Mouse (Mus musculus): ENCODE measurements around the gene Hoxa1. TPM values are rescaled to one million over a fixed set of nuclear protein-coding genes. Genes with fewer than 3 reads are reported as not detected.

Hoxa1 gene
- polyA plus RNA-seq, 1 experiment, result not detected

- peaks cover 3% of the 10 kb centered on the region; the same call in 1 of the 2 replicates for H3K9me3 ChIP-seq (ENCODE audit: control insufficient read depth, low read length)
- peaks cover 99% of the 10 kb centered on the region for H3K27me3 ChIP-seq (ENCODE audit: control insufficient read depth)
- H3K4me1 ChIP-seq (ENCODE audit: control insufficient read depth), result peaks cover 4% of the 10 kb centered on the region
- peak within 1 kb of the TSS; percentile 50 for H3K4me3 ChIP-seq (replicated peaks)
- no peaks in the 10 kb centered on the region for H3K36me3 ChIP-seq (ENCODE audit: control insufficient read depth)
- no peak for TF ChIP-seq GATA1 (IDR thresholded peaks at IDR 0.05; ENCODE audit: low read length)
- no peak for TF ChIP-seq TAL1 (IDR thresholded peaks at IDR 0.05; ENCODE audit: low read length)
These were observed 33.0 kb upstream of the Hoxa1 start, which contains the start of gene Hoxa4 for GRCm38 (mm10) chr6:52190906-52191810. Gene Hoxa4, minus strand, starts transcription at chr6:52191753.

- no peak for TF ChIP-seq GATA1 (IDR thresholded peaks at IDR 0.05; ENCODE audit: low read length)
- TF ChIP-seq TAL1 (IDR thresholded peaks at IDR 0.05; ENCODE audit: low read length), result no peak
- Histone ChIP-seq H3K4me1 (ENCODE audit: control insufficient read depth) (peaks cover 4% of the 10 kb centered on the region), H3K27me3 (ENCODE audit: control insufficient read depth) (peaks cover 99% of the 10 kb centered on the region), H3K36me3 (ENCODE audit: control insufficient read depth) (no peaks in the 10 kb centered on the region), H3K4me3 (replicated peaks) (no peak overlapping the region), H3K9me3 (ENCODE audit: control insufficient read depth, low read length) (peaks cover 3% of the 10 kb centered on the region; the same call in 1 of the 2 replicates)
These were observed 32.3 kb upstream of the Hoxa1 start for GRCm38 (mm10) chr6:52190410-52190809.

GRCm38 (mm10) chr6:52189909-52190308 lies 31.8 kb upstream of the Hoxa1 start:
- no peak overlapping the region for H3K4me3 ChIP-seq (replicated peaks)
- H3K27me3 ChIP-seq (ENCODE audit: control insufficient read depth), result peaks cover 99% of the 10 kb centered on the region
- TF ChIP-seq TAL1 (IDR thresholded peaks at IDR 0.05; ENCODE audit: low read length) (no peak), GATA1 (IDR thresholded peaks at IDR 0.05; ENCODE audit: low read length) (no peak)
- peaks cover 4% of the 10 kb centered on the region for H3K4me1 ChIP-seq (ENCODE audit: control insufficient read depth)
- H3K36me3 ChIP-seq (ENCODE audit: control insufficient read depth), result no peaks in the 10 kb centered on the region
- H3K9me3 ChIP-seq (ENCODE audit: control insufficient read depth, low read length), result peaks cover 3% of the 10 kb centered on the region; the same call in 1 of the 2 replicates

GRCm38 (mm10) chr6:52189172-52189591 lies 31.1 kb upstream of the Hoxa1 start:
- H3K4me1 ChIP-seq (ENCODE audit: control insufficient read depth), result peaks cover 4% of the 10 kb centered on the region
- no peaks in the 10 kb centered on the region for H3K36me3 ChIP-seq (ENCODE audit: control insufficient read depth)
- H3K9me3 ChIP-seq (ENCODE audit: control insufficient read depth, low read length), result peaks cover 3% of the 10 kb centered on the region; the same call in 1 of the 2 replicates
- no peak overlapping the region for H3K4me3 ChIP-seq (replicated peaks)
- peaks cover 99% of the 10 kb centered on the region for H3K27me3 ChIP-seq (ENCODE audit: control insufficient read depth)
- TF ChIP-seq GATA1 (IDR thresholded peaks at IDR 0.05; ENCODE audit: low read length), result no peak
- no peak for TF ChIP-seq TAL1 (IDR thresholded peaks at IDR 0.05; ENCODE audit: low read length)

GRCm38 (mm10) chr6:52186500-52186899 lies 28.4 kb upstream of the Hoxa1 start:
- TF ChIP-seq GATA1 (IDR thresholded peaks at IDR 0.05; ENCODE audit: low read length) (no peak), TAL1 (IDR thresholded peaks at IDR 0.05; ENCODE audit: low read length) (no peak)
- peaks cover 88% of the 10 kb centered on the region for H3K27me3 ChIP-seq (ENCODE audit: control insufficient read depth)

GRCm38 (mm10) chr6:52185834-52186233 lies 27.7 kb upstream of the Hoxa1 start:
- H3K27me3 ChIP-seq (ENCODE audit: control insufficient read depth), result peaks cover 87% of the 10 kb centered on the region
- H3K36me3 ChIP-seq (ENCODE audit: control insufficient read depth), result no peaks in the 10 kb centered on the region
- TF ChIP-seq GATA1 (IDR thresholded peaks at IDR 0.05; ENCODE audit: low read length) (no peak), TAL1 (IDR thresholded peaks at IDR 0.05; ENCODE audit: low read length) (no peak)

More at GRCm38 (mm10) chr6:52186500-52186899, 28.4 kb upstream of the Hoxa1 start:
- Histone ChIP-seq H3K4me3 (replicated peaks) (no peak overlapping the region), H3K9me3 (ENCODE audit: control insufficient read depth, low read length) (no peaks in the 10 kb centered on the region), H3K36me3 (ENCODE audit: control insufficient read depth) (no peaks in the 10 kb centered on the region), H3K4me1 (ENCODE audit: control insufficient read depth) (no peaks in the 10 kb centered on the region)

GRCm38 (mm10) chr6:52185222-52185621 lies 27.1 kb upstream of the Hoxa1 start:
- no peak for TF ChIP-seq GATA1 (IDR thresholded peaks at IDR 0.05; ENCODE audit: low read length)
- TF ChIP-seq TAL1 (IDR thresholded peaks at IDR 0.05; ENCODE audit: low read length), result no peak
- Histone ChIP-seq H3K4me3 (replicated peaks) (no peak overlapping the region), H3K4me1 (ENCODE audit: control insufficient read depth) (no peaks in the 10 kb centered on the region), H3K9me3 (ENCODE audit: control insufficient read depth, low read length) (no peaks in the 10 kb centered on the region), H3K27me3 (ENCODE audit: control insufficient read depth) (peaks cover 87% of the 10 kb centered on the region), H3K36me3 (ENCODE audit: control insufficient read depth) (no peaks in the 10 kb centered on the region)

More at GRCm38 (mm10) chr6:52185834-52186233, 27.7 kb upstream of the Hoxa1 start:
- no peaks in the 10 kb centered on the region for H3K9me3 ChIP-seq (ENCODE audit: control insufficient read depth, low read length)
- H3K4me1 ChIP-seq (ENCODE audit: control insufficient read depth), result no peaks in the 10 kb centered on the region
- H3K4me3 ChIP-seq (replicated peaks), result no peak overlapping the region

- Histone ChIP-seq H3K4me1 (ENCODE audit: control insufficient read depth) (no peaks in the 10 kb centered on the region), H3K4me3 (replicated peaks) (no peak overlapping the region), H3K9me3 (ENCODE audit: control insufficient read depth, low read length) (no peaks in the 10 kb centered on the region), H3K36me3 (ENCODE audit: control insufficient read depth) (no peaks in the 10 kb centered on the region), H3K27me3 (ENCODE audit: control insufficient read depth) (peaks cover 87% of the 10 kb centered on the region)
- TF ChIP-seq GATA1 (IDR thresholded peaks at IDR 0.05; ENCODE audit: low read length) (no peak), TAL1 (IDR thresholded peaks at IDR 0.05; ENCODE audit: low read length) (no peak)
These were observed 26.6 kb upstream of the Hoxa1 start for GRCm38 (mm10) chr6:52184668-52185067.

- TF ChIP-seq TAL1 (IDR thresholded peaks at IDR 0.05; ENCODE audit: low read length) (no peak), GATA1 (IDR thresholded peaks at IDR 0.05; ENCODE audit: low read length) (no peak)
- Histone ChIP-seq H3K9me3 (ENCODE audit: control insufficient read depth, low read length) (no peaks in the 10 kb centered on the region), H3K4me1 (ENCODE audit: control insufficient read depth) (no peaks in the 10 kb centered on the region), H3K27me3 (ENCODE audit: control insufficient read depth) (peaks cover 87% of the 10 kb centered on the region), H3K36me3 (ENCODE audit: control insufficient read depth) (no peaks in the 10 kb centered on the region), H3K4me3 (replicated peaks) (no peak overlapping the region)
These were observed 25.4 kb upstream of the Hoxa1 start for GRCm38 (mm10) chr6:52183311-52184080.

Data from erythroblast, embryonic 14.5 days (primary cell).